Mouse (Mus musculus): ENCODE measurements around the gene Rsph14.
"Not testable (repeated sequence)": the region's sequence is repeated elsewhere in the genome, so short reads cannot be mapped to it uniquely, and the experiment has no call there.

Rsph14 gene

DNA sequence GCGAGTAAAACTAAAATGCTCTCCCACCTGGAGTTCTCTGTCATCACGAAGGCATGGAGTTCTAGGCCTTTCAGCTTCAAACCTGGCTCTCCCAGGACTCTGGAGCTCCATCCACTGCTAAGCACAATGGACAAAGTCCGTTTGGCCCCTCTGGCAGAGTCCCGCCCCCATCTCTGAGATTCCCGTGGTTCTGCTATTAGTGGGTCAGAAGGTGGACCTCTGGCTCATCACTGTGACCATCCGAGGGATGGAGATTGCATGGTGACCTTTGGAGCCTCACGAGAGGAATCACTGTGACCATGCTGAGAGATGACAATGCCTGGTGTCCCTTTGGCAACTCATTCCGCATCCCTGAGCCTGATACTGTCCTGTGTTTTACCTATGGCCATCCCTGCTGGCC is 20.5 kb upstream of the Rsph14 start:
- no peak for DNase-seq

DNA sequence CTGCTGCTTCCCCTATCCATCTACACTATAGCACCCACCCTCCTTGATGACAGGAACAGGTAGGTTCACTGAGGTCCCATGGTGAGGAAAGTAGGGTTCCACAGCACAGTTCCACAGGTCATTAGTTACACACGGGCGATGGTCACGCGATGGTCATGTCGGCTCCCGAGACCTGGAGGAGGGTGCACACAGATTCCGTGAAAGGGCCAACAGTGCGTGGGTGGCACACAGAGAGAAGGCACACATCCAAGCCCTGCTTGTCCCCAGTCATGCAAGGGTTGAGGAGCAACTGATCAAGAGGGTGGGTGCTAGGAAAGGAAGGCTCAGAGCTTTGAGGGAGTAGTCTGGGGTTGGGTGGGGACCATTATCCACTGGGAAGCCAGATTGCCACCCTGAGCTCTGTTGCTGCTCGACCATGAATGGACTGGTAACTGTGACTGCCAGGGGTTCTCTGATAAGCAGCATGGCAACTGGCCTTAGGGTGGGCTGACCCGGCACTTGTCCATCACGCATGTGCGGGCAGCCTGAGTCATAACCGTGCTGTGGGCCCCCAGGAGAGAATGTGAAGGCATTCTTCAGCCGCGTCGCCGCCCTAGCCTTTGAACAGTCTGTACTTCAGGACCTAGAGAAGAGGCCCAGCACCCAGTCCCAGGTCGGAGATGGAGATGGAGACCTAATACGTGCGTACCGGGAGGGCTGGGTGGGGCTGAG is 19.1 kb upstream of the Rsph14 start:
- DNase-seq, result no peak

DNA sequence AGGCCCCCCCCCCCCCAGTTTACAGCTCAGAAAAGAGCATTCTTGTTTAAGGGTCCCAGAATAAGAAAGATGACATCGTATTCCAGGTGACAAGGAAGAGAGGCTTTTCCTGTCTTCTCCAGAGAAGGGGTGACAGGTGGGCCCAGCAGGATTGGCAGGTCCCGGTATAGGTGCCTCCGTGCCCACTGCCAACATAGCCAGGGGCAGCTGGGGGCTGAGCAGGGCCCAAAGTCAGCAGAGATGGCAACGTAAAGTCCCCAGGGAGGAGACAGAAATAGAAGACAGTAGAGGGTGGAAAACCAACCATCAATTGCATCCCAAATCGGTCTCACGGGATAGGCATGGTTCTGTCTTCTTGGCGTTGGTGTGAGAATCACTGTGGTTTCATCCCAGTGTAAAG is 16.3 kb upstream of the Rsph14 start:
- no peak for DNase-seq

DNA sequence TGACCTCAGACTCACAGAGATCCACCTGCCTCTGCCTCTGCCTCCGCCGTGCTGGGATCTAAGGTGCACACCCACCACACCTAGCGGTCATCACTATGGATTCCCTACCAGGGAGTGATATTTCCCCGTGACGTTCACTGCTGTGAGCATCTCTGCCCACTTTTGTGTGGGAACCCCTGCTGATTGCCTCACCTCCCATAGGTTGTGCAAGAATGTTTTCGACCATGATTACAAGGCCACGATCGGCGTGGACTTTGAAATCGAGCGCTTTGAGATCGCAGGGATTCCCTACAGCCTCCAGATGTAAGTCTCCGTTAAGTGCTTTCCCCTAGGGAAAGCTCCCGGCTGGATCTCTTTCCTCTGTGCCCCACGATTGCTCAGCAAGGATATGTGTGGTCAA is 13.4 kb upstream of the Rsph14 start:
- DNase-seq, result no peak

DNA sequence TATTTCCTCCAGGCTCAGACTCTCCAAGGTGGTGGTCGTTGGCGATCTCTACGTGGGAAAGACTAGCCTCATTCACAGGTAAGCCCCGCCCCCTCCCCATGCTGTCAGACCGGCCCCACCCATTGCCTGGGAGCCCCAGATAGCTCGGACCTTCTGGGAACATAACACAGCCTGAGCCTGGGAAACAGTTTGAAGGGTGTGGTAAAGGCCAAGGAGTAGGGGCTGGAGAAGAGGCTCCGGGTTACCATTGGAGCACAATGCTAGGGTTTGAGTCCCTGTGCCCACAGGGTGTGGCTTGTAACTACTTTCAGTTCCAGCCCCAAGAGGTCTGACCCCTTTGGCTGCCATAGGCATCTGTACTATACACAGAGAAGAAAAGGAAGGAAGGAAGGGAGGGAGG is 12.1 kb upstream of the Rsph14 start:
- no peak for DNase-seq

DNA sequence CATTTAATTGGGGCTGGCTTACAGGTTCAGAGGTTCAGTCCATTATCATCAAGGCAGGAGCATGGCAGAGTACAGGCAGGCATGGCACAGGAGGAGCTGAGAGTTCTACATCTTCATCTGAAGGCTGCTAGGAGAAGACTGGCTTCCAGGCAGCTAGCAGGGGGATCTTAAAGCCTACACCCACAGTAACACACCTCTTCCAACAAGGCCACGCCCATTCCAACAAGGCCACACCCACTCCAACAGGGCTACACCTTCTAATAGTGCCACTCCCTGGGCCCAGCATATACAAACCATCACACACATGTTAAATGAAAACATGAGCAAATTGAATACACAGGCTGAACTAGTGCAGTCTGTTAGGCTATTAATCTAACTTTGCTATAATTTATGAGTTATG is 9.7 kb upstream of the Rsph14 start:
- not testable (repeated sequence) for DNase-seq

DNA sequence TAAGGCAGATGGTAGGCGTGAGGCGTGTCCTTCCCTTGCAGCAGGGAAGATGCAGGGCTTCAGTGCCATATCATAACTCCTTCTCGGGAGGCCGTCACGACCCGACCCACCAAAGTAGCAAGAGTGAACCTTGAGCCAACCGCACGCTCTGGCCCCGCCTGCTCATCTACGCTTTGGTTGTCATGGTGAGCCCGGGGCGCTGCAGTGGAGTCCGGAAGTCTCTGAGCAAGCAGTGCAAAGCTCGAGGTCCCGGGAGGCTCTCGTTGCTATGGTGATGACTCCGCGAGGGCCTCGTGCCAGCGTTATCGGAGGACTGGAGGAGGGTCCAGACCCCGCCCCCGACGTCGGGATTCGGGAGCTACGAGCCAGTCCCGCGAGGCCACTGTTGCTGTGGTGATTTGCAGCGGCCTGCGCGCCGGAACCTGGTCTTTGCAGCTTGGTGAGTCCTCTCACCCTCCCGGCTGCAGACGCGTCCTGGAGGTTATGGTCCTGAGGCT is 4.5 kb upstream of the Rsph14 start, which contains the start of gene Rab36:
Gene Rab36 (plus strand): TSS at position 176 of the 497 bp plus-strand sequence.
- peak; percentile 95 for DNase-seq

DNA sequence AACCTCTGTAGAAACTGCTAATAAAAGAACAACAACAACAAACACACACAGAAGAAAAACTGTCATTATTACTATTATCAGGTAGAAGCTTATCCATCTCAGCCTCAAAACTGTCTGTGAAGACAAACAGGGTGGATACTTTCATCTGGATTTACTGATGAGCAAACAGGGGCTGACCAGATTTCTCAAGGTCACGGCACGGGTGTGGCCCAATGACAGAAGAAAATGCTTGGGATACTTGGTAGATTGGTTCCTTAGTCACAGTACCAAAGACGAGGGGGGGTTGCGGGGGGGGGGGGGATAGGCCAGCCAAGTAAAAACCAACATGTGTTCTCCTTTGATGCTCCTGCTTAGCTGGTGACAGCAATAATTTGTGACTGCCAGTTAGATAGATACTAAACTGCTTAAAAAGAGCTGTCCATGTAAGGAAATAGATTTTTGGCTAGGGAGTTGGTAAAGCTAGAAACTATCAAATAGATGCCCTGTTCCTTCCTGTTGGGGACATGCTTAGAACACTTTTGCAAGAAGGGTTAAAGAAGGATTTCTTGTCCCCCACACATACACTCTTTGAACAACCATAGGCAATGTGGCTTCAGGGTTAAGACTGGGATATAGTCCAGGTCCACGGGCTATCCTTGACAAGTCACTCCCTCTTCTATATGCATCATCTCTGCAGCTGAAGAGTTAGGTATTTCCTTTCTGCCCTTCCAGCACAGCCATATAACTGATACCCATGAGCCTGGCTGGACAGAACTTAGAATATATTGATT is 856 bp downstream of the Rsph14 start:
- DNase-seq, result no peak

DNA sequence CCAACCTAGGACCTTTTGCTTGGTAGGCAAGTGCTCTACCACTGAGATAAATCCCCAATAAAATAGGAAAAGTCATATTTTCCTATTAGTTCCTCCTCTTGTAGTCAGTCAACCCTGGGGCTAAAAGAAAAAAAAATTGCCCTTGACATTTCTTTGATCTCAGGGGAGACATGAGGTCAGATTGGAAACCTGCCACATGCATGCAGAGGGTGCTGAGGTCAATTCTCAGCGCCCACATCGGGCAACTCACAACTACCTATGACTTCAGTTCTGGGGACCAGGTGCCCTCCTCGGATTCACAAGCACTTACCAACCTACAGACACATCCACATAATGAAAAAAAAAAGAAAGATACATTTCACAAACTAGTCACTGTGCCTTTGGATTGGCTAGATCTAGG is 2.2 kb downstream of the Rsph14 start:
- DNase-seq, result no peak

DNA sequence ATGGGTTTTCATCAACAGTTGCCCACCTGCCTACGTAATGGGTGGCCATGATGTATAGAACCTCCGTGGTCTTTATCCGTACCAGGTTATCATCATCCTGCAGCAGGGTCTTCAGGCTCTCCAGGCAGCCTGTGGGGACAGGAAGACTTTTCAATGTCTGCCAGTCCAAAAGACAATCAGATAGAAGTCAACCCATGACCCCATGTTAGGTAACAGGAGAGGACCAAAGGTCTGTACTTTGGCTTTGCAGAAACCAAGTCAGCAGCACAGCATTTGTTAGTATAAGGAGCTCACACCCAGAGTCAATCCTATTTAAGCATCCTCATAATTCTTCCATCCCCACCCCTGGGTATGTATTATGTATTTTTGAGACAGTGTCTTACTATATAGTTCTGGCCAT is 2.7 kb downstream of the Rsph14 start:
- DNase-seq, result no peak

DNA sequence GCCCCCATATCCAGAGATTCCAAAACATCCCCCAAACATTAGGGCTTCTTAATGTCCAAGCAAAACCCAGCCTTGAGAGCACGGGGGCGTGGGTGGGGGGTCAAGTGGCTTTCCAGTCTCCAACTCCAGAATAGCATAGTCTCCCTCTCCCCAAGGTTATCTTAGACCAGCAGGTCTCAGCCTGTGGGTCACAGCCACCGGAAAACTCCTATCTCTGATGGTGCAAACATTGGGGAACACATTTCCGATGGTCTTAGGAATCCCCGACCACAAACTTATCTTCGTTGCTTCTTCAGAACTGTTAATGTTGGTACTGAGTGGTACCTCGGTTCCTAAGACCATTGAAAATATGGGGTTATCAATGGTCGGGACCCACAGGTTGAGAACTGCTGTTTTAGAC is 3.6 kb downstream of the Rsph14 start:
- no peak for DNase-seq

DNA sequence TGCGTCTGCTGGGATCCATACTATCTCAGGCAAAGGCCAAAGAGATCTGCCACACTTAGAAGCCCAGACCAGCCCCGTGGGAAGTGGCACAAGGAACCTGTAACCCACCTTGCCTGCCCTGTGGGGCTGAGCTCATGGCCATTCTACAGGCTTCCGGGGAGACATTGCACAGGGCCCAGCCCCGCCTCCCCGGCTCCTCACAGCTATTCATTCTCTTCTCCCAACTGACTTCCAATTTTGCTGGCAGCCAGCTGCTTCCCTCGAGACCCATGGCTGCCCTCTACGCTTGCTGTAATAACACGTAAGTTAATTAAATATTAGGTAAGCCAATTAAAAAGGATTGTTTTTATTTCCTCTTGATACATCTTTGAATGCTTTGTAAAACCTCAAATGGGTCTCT is 5.9 kb downstream of the Rsph14 start:
- DNase-seq, result no peak

DNA sequence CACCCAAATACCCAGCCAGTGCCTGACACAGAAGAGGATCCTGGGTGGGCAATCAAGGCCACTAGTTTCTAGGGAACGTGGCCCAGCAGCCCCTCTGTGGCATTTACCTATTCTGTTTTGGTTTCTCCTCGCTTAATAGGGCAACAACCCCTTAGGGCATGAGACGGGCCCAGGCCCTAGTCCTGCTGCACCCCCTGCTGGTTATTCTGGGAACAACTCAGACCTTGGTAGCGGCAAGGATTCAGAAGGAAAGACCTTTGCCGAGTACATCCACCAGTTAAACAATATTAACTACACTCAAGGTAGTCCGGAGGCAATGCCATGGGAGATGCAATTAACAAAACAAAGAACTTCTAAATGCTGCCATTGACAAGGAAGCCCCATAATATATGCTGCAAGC is 11.2 kb downstream of the Rsph14 start:
- peak; percentile 80 for DNase-seq

DNA sequence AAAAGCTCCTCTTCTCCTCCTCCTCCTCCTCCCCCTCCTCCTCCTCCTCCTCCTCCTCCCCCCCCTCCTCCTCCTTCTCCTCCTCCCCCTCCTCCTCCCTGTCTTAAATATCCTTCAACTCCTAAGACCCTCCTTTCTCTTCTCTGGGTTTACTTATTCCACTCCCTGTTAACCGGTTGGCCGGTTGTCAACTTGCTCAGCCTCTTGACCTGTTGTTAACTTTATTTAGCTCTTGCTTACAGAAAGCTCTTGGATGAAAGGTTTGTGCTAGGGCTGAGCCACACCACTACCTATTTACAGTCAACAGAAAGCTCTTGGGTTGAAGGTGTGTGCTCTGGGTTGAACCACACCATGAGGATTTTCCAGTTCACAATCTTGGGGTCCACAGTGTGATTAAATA is 12.1 kb downstream of the Rsph14 start:
- DNase-seq, result no peak

DNA sequence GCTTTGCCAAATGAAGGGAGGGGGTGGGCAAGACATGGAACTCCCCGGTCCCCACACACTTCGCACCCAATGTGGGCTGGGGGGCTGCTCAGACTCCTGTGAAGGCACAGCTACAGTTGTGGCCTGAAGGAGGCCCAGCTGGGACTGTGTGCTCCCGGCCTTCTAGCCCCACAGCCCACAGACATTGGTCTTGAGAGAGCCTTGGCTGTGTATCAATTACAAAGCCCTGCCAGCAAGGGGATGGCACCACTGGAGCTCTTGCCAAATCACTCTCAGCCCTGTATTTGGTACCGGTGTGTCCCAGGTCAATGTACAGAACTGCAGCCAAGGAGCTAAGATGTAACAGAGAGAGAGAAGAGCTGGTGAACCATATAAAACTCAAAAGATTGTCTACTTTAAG is 15.9 kb downstream of the Rsph14 start:
- DNase-seq, result no peak

DNA sequence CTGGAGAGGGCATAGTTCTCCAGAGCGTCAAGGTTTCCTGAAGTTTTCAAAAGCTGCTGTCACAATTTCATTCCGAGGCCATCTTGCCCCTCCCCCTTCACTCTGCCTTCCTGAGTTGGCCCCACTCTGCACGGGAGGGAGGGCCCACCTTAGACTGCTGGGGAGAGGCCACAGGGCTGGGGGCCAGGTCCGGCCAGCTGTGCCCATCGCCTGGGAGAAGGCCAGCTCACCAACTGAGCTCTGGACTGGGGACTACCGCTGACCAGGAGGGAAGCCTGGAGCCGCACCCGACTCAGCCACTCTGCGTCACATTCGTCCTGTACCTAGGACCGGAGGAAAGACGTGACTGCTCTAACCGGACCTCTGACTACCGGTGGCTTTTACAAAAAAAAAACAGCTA is 16.9 kb downstream of the Rsph14 start:
- DNase-seq, result no peak

DNA sequence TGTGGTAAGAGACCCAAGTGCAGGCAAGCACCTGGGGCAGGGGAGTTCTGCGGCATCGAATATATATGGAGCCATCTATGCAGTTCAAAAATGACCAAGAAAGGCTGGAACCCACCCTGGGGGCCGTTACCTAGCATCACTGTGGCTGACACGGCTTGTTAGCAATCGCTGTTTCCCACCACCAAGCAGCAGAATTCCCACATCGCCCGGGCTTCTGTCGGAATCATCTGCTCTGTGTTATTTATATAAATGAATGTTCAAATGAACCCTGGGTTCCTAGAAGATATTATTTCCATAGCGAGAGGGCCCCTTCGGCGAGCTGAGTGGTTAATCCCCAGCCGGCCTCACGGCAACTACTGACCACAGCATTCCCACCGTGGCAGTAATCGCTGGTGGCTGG is 21.7 kb downstream of the Rsph14 start:
- no peak for DNase-seq

DNA sequence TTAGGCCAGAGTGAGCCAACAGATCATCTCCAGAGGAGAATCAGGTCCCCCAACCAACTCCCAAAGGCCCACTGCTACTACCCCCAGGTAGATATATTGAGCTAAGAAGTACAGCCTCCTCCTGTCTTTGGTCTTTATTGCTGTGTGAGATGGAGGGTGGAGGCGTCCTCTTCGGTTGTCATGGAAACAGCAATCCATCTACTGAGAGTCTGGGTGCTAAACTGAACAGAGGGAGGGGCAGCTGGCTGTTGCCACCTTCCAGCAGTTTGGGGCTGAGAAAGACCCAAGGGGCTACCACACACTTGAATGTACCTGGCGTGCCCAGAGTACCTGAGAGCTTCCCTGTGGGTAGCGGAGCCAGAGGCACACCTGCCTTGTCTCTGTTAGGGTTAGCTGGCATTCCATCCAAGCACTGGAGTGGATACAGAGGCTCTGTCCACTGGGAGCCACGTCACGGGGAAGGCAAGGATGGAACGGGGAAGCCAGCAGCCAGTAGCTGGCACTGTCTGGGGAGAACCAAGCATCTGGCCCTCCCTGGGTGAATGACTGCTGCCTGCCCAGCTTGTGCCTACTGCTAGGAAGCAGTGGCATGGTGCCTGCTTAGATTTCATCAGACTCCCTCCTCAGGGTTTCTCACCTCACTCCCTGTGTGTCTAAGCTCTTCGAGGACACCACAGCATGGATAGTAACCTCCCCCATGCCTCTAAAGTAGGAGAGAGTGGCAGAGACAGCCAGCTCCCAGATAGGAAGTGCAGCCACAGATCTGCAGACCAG is 25.3 kb downstream of the Rsph14 start:
- DNase-seq, result peak; percentile 87

DNA sequence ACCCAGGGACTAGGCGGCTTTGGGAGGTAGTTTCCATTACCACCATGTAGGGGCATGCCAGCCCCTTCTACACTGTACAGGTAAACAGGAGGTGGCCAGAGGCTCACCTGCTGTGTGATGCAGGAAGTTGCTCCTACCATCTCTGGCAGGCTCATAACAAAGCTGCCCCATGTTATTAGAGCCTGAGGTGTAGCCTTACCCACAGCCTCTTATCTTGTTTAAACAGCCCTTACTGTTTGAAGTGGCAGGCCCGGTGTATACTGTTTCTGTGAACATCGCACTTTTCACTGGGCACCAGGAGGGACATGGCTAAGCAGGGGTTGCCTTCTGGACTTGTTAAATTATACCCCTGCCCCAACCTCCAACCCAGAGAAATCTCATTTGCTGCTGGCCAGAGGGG is 28.3 kb downstream of the Rsph14 start:
- no peak for DNase-seq

DNA sequence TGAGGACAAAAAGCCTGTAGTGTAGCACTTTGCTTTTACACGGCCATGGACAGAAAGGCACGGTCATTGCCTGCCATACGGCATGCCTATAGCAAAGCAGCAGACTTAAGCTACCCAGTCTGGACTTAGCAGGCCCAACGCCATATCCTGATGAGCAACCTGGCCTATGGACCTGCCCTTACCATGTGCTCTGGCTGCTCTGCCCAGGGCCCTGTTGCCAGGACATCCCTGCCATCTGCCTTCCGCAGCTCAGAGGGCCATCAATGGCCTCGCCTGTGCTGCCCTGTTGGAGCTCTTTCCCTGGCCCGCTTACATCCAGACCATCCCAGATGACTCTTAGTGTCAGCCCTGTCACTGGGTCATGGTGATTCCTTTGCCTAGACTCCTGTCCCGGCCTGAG is 31.0 kb downstream of the Rsph14 start:
- no peak for DNase-seq

DNA sequence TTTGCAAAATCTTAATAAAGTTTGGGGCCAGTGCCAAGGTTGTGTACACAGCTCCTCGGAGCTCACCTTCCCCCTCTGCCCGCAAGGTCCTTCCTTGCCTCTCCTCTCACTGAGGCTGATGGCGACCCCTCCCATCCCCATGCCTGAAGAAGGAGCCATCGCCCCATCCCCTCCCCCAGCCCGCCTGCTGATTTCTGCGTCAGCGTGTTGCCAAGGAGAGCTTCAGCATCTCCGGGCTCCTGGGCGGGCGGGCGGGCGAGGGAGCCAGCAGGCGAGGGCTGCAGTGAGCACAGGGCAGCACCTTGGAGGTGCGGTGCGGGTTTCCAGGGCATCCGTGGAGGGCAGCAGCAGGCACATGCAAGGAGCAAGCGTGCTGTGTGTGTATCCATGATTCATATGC is 37.0 kb downstream of the Rsph14 start:
- DNase-seq, result peak; percentile 58

DNA sequence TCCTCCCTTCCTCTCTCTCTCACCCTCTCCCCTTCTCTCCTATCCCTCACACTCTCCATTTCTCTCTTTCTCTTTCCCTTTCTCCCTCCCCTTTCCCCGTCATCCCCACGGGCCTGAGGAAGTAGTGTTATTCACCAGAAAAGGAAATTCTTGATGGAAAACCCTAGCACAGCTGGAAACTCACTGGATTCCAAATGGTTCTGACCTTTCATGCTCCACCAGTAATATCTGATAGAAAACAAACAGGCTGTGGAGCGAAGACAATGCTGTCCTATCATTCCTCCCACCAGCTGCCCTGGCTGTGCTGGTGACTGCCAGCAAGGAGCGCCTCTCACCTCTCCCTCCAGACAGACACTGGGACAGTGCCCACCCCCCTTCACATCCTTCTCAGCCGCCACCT is 37.5 kb downstream of the Rsph14 start:
- DNase-seq, result no peak

DNA sequence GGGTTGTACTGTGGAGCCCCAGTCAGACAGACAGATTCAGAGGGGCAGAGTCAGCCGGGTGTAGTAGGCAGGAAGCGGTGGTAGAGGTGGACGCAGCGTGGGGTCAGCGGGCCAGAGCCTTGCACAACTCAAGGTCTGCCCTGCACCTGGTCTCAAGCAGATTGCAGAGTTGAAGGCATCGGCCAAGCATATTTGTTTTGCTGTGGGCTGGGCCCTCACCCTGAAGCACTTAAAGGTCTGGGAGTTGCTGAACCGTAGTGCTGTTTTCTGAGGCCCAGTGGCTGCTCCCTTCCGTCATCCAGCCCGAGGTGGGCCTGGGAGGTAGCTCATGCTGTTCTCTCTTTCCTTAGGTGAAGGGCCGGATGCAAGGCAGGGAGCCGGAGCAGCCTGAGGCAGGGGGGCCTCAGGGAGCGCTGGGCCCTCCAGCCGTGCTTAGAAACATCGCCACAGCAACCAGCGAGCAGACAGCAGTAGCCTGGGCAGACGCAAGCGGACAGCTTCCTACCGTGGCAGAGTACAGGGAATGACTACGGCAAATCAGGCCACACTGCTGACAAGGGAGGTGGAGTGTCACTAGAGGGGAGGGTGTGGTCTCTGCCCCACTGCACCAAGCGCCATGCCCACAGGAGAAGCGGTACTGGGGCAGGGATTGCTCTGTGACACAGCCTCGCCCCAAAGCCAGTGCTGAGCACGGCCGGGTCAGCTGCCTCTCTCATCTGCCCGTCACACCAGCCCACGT is 41.6 kb downstream of the Rsph14 start:
- no peak for DNase-seq
